Mouse (Mus musculus) megakaryocyte, embryonic 14.5 days (primary cell): Measurements from ENCODE around the gene Tmppe. TPM values are rescaled to one million over a fixed set of nuclear protein-coding genes. Genes with fewer than 3 reads are reported as not detected.
"Not testable (repeated sequence)": the region's sequence is repeated elsewhere in the genome, so short reads cannot be mapped to it uniquely, and the experiment has no call there.

Experiments
- H3K27me3 ChIP-seq: replicated peaks from 2 replicates; pipeline ENCODE3; 2012; ENCODE audit warnings: inconsistent platforms
- H3K36me3 ChIP-seq: replicated peaks from 2 replicates; pipeline ENCODE3; 2012; ENCODE audit warnings: low read length, inconsistent platforms, mixed read lengths
- H3K4me1 ChIP-seq: 2 replicates; pipeline ENCODE4 v1.6.1; 2012; ENCODE audit warnings: inconsistent platforms
- H3K4me3 ChIP-seq: replicated peaks from 2 replicates; pipeline ENCODE3; 2012; ENCODE audit warnings: moderate library complexity, mild to moderate bottlenecking, inconsistent platforms
- H3K9me3 ChIP-seq: 2 replicates; pipeline ENCODE4 v1.6.1; 2012; ENCODE audit warnings: inconsistent platforms
- FLI1 ChIP-seq: IDR thresholded peaks from 2 replicates; pipeline ENCODE4 v1.6.1; 2012; ENCODE audit warnings: low read length, inconsistent platforms, mixed read lengths
- GATA1 ChIP-seq: IDR thresholded peaks from 3 replicates; pipeline ENCODE4 v1.6.1; 2012; ENCODE audit warnings: mixed read lengths, low read length, inconsistent platforms, borderline replicate concordance
- polyA plus RNA-seq: library from polyadenylated mRNA; stranded (reverse); fragments of >175 nt; gene quantifications from 2 replicates; pipeline ENCODE4 v1.2.3, GENCODE M21; 2012; ENCODE audit warnings: low replicate concordance; ENCODE audit not compliant: insufficient read depth

Tmppe gene
- polyA plus RNA-seq: 1.2 and 2.1 TPM in 2 replicates

- peak within 1 kb of the TSS; percentile 99 for H3K4me3 ChIP-seq
- H3K27me3 ChIP-seq: no peaks in the 10 kb centered on the region
- TF ChIP-seq FLI1 (no peak), GATA1 (no peak)
- peaks cover 15% of the 10 kb centered on the region for H3K4me1 ChIP-seq
- H3K9me3 ChIP-seq: peaks cover 26% of the 10 kb centered on the region
- H3K36me3 ChIP-seq: peaks cover 31% of the 10 kb centered on the region
These were observed at the start of gene Tmppe, which contains the start of gene Glb1 for GRCm38 (mm10) chr9:114400949-114401684. Gene Tmppe (plus strand): TSS chr9:114401105. Gene Glb1 (plus strand): TSS chr9:114401076.

- H3K4me1 ChIP-seq: peaks cover 17% of the 10 kb centered on the region
- H3K27me3 ChIP-seq: peaks cover 13% of the 10 kb centered on the region
- no peaks in the 10 kb centered on the region for H3K9me3 ChIP-seq
- peak overlapping the region; percentile 92 for H3K4me3 ChIP-seq
- TF ChIP-seq GATA1: no peak
- TF ChIP-seq FLI1: no peak
- H3K36me3 ChIP-seq: peaks cover under 1% of the 10 kb centered on the region
These were observed 33.0 kb upstream of the Tmppe start for GRCm38 (mm10) chr9:114367783-114368470.

- Histone ChIP-seq H3K4me1 (peaks cover 17% of the 10 kb centered on the region), H3K36me3 (peaks cover 6% of the 10 kb centered on the region), H3K4me3 (peak overlapping the region; percentile 92), H3K9me3 (no peaks in the 10 kb centered on the region), H3K27me3 (peaks cover 13% of the 10 kb centered on the region)
- TF ChIP-seq GATA1: no peak
- no peak for TF ChIP-seq FLI1
These were observed 32.4 kb upstream of the Tmppe start for GRCm38 (mm10) chr9:114368471-114368858.

- H3K36me3 ChIP-seq, H3K27me3 ChIP-seq, H3K4me3 ChIP-seq, H3K9me3 ChIP-seq: not testable (repeated sequence)
- peaks cover 17% of the 10 kb centered on the region for H3K4me1 ChIP-seq
These were observed 31.5 kb upstream of the Tmppe start for GRCm38 (mm10) chr9:114369389-114369788.

- H3K36me3 ChIP-seq: peaks cover 28% of the 10 kb centered on the region
- peaks cover 22% of the 10 kb centered on the region for H3K4me1 ChIP-seq
- H3K27me3 ChIP-seq, H3K9me3 ChIP-seq, H3K4me3 ChIP-seq: not testable (repeated sequence)
These were observed 29.2 kb upstream of the Tmppe start for GRCm38 (mm10) chr9:114371717-114372116.

GRCm38 (mm10) chr9:114375276-114375962 lies 25.5 kb upstream of the Tmppe start:
- TF ChIP-seq GATA1: no peak
- no peak for TF ChIP-seq FLI1
- H3K36me3 ChIP-seq: peaks cover 64% of the 10 kb centered on the region
- H3K4me3 ChIP-seq: no peak overlapping the region
- no peaks in the 10 kb centered on the region for H3K27me3 ChIP-seq
- no peaks in the 10 kb centered on the region for H3K9me3 ChIP-seq
- H3K4me1 ChIP-seq: 0 out of 2 replicates have a peak, but pooled peaks cover 5% of the 10 kb centered on the region

GRCm38 (mm10) chr9:114377168-114377567 lies 23.7 kb upstream of the Tmppe start:
- peaks cover 5% of the 10 kb centered on the region; the same call in 1 of the 2 replicates for H3K4me1 ChIP-seq
- no peak for TF ChIP-seq GATA1
- no peak for TF ChIP-seq FLI1
- H3K27me3 ChIP-seq: no peaks in the 10 kb centered on the region
- H3K9me3 ChIP-seq: no peaks in the 10 kb centered on the region
- H3K4me3 ChIP-seq: no peak overlapping the region
- peaks cover 78% of the 10 kb centered on the region for H3K36me3 ChIP-seq

GRCm38 (mm10) chr9:114379871-114380270 lies 21.0 kb upstream of the Tmppe start:
- no peaks in the 10 kb centered on the region for H3K9me3 ChIP-seq
- TF ChIP-seq GATA1 (no peak), FLI1 (no peak)
- H3K4me1 ChIP-seq: peaks cover 5% of the 10 kb centered on the region
- H3K4me3 ChIP-seq: no peak overlapping the region
- H3K36me3 ChIP-seq: peaks cover 90% of the 10 kb centered on the region
- no peaks in the 10 kb centered on the region for H3K27me3 ChIP-seq

GRCm38 (mm10) chr9:114380881-114381733 lies 19.8 kb upstream of the Tmppe start:
- Histone ChIP-seq H3K4me3 (no peak overlapping the region), H3K4me1 (peaks cover 11% of the 10 kb centered on the region), H3K9me3 (no peaks in the 10 kb centered on the region), H3K36me3 (peaks cover 93% of the 10 kb centered on the region), H3K27me3 (no peaks in the 10 kb centered on the region)
- TF ChIP-seq GATA1 (no peak), FLI1 (no peak)
